Mouse (Mus musculus): ENCODE data around the gene Stil. TPM values are rescaled to one million over a fixed set of nuclear protein-coding genes. Genes with fewer than 3 reads are reported as not detected.
A peak's percentile ranks its signal among the peaks of the same experiment; 100 is the strongest.
"Not testable (repeated sequence)": the region's sequence is repeated elsewhere in the genome, so short reads cannot be mapped to it uniquely, and the experiment has no call there.

The Stil gene
- polyA plus RNA-seq (2015; fragmentation: Nextera tagmentation; extraction: Ambion mirVana): 2.0 and 2.1 TPM in 2 replicates

DNA sequence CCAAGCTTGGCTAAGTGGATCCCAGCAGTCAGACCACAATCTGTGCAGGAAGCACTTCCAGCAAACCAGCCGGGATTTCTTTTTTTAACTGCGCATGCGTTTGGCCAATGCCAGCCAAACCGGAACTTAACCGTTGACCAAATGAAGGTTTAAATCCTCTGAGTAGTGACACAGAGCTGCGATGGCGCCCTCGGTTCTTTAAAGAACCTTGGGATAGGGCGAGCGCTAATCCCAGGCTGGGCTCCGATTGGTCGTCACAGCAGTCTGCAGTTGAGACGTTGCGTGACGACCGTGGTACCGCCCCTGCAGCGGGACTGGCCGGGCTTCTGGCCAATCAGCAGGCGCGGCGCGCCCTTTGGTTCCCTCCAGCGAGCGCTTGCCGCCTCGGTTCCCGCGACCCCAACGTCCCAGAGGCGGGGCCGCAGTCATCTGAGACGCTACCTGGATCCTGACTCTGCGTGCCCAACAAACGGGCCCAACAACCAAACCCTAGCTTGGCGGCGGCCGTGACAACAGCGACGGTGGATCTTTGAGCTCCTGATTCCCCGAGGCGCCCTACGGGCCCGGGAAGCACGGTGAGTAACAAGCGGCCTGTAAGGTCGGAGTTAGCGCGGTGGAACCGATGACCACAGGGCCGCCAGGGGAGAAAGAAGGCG is at the start of gene Stil:
Gene Stil, plus strand, starts transcription at position 387 of the 656 bp plus-strand sequence.
- Histone ChIP-seq H3K9me3 (replicated peaks; ENCODE audit: control insufficient read depth, low read length, poor library complexity, severe bottlenecking) (no peaks in the 10 kb centered on the region), H3K27ac (ENCODE audit: low read length) (peak within 1 kb of the TSS; percentile 82), H3K4me3 (ENCODE audit: low read depth, low read length) (peak within 1 kb of the TSS; percentile 59), H3K4me2 (ENCODE audit: low read length) (peak within 1 kb of the TSS; percentile 85), H3K27me3 (ENCODE audit: control insufficient read depth, insufficient read depth, low read depth, low read length) (no peaks in the 10 kb centered on the region), H3K4me1 (ENCODE audit: control insufficient read depth, insufficient read depth, low read length) (peaks cover 5% of the 10 kb centered on the region; the same call in 1 of the 2 replicates), H3K9ac (ENCODE audit: low read depth, low read length) (peak within 1 kb of the TSS; percentile 74), H3K36me3 (ENCODE audit: control insufficient read depth, insufficient read depth, low read length) (no peaks in the 10 kb centered on the region)
- peak; percentile 100 for ATAC-seq
- WGBS: under 1% methylated on average over 52 of the region's 52 CpGs

DNA sequence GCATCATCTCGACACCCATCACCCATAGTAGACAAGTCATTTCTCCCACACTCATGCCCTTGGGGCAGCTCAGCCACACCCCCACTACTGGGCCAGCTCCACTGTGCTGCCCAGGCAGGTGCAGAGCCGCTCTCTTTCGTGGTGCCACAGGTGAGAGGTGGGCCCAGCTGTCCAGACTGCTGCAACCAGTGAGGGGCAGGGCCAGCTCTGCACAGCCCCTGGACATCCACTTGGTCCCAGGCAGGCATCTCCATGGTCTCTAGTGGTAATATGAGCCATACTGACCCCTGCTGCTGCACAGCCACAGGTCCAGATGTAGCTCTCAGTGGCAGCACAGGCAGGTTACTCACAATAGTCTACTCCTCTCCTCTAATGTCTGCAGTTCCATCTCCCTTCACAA is 46.8 kb upstream of the Stil start:
- no peak overlapping the region for H3K27ac ChIP-seq (ENCODE audit: low read length)
- no peaks in the 10 kb centered on the region for H3K4me1 ChIP-seq (ENCODE audit: control insufficient read depth, insufficient read depth, low read length)
- no peak overlapping the region for H3K4me3 ChIP-seq (ENCODE audit: low read depth, low read length)
- no peaks in the 10 kb centered on the region for H3K36me3 ChIP-seq (ENCODE audit: control insufficient read depth, insufficient read depth, low read length)
- WGBS: 83% methylated on average over 3 of the region's 3 CpGs
- ATAC-seq: peak; percentile 65
- H3K27me3 ChIP-seq (ENCODE audit: control insufficient read depth, insufficient read depth, low read depth, low read length): no peaks in the 10 kb centered on the region
- H3K9ac ChIP-seq (ENCODE audit: low read depth, low read length): no peak overlapping the region
- no peak overlapping the region for H3K4me2 ChIP-seq (ENCODE audit: low read length)
- H3K9me3 ChIP-seq (replicated peaks; ENCODE audit: control insufficient read depth, low read length, poor library complexity, severe bottlenecking): no peaks in the 10 kb centered on the region

GRCm38 (mm10) chr4:114957403-114957802 is 42.6 kb upstream of the Stil start:
- Histone ChIP-seq H3K4me2 (ENCODE audit: low read length) (no peak overlapping the region), H3K27ac (ENCODE audit: low read length) (no peak overlapping the region), H3K27me3 (ENCODE audit: control insufficient read depth, insufficient read depth, low read depth, low read length) (no peaks in the 10 kb centered on the region), H3K4me1 (ENCODE audit: control insufficient read depth, insufficient read depth, low read length) (no peaks in the 10 kb centered on the region), H3K9me3 (replicated peaks; ENCODE audit: control insufficient read depth, low read length, poor library complexity, severe bottlenecking) (no peaks in the 10 kb centered on the region), H3K9ac (ENCODE audit: low read depth, low read length) (no peak overlapping the region), H3K4me3 (ENCODE audit: low read depth, low read length) (no peak overlapping the region), H3K36me3 (ENCODE audit: control insufficient read depth, insufficient read depth, low read length) (0 out of 2 replicates have a peak, but pooled peaks cover 3% of the 10 kb centered on the region)
- ATAC-seq: no peak

DNA sequence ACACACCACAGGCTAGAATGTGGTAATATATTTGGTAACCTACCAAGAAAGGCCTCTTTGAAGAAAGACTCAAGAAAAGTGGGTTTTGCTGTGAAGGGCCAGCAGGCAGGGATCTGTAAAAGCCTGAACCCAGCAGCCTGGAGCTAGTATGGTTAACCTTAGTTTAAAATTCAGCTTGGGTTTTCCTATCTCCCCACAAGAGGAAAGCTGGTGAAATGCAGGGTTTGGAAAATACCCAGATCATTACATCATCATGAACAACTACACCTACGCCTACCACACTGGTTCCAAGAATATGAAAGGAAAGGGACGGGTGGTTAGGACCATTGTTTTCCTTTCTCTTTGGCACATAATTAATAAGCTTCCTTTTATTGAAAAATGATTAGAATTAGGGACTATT is 41.7 kb upstream of the Stil start:
- H3K27ac ChIP-seq (ENCODE audit: low read length): no peak overlapping the region
- H3K4me1 ChIP-seq (ENCODE audit: control insufficient read depth, insufficient read depth, low read length): no peaks in the 10 kb centered on the region
- ATAC-seq: no peak
- H3K27me3 ChIP-seq (ENCODE audit: control insufficient read depth, insufficient read depth, low read depth, low read length): no peaks in the 10 kb centered on the region
- H3K9ac ChIP-seq (ENCODE audit: low read depth, low read length): no peak overlapping the region
- H3K4me2 ChIP-seq (ENCODE audit: low read length): no peak overlapping the region
- peaks cover 8% of the 10 kb centered on the region; the same call in 1 of the 2 replicates for H3K36me3 ChIP-seq (ENCODE audit: control insufficient read depth, insufficient read depth, low read length)
- no peak overlapping the region for H3K4me3 ChIP-seq (ENCODE audit: low read depth, low read length)
- H3K9me3 ChIP-seq (replicated peaks; ENCODE audit: control insufficient read depth, low read length, poor library complexity, severe bottlenecking): no peaks in the 10 kb centered on the region
- 91% methylated on average over 2 of the region's 2 CpGs for WGBS

- WGBS: 91% methylated on average over 4 of the region's 4 CpGs
- no peaks in the 10 kb centered on the region for H3K4me1 ChIP-seq (ENCODE audit: control insufficient read depth, insufficient read depth, low read length)
- no peak overlapping the region for H3K9ac ChIP-seq (ENCODE audit: low read depth, low read length)
- H3K9me3 ChIP-seq (replicated peaks; ENCODE audit: control insufficient read depth, low read length, poor library complexity, severe bottlenecking): no peaks in the 10 kb centered on the region
- no peak overlapping the region for H3K4me3 ChIP-seq (ENCODE audit: low read depth, low read length)
- peaks cover 8% of the 10 kb centered on the region; the same call in 1 of the 2 replicates for H3K36me3 ChIP-seq (ENCODE audit: control insufficient read depth, insufficient read depth, low read length)
- H3K27me3 ChIP-seq (ENCODE audit: control insufficient read depth, insufficient read depth, low read depth, low read length): no peaks in the 10 kb centered on the region
- ATAC-seq: no peak
- H3K4me2 ChIP-seq (ENCODE audit: low read length): no peak overlapping the region
- no peak overlapping the region for H3K27ac ChIP-seq (ENCODE audit: low read length)
Observed at GRCm38 (mm10) chr4:114958786-114959185, 41.2 kb upstream of the Stil start.

DNA sequence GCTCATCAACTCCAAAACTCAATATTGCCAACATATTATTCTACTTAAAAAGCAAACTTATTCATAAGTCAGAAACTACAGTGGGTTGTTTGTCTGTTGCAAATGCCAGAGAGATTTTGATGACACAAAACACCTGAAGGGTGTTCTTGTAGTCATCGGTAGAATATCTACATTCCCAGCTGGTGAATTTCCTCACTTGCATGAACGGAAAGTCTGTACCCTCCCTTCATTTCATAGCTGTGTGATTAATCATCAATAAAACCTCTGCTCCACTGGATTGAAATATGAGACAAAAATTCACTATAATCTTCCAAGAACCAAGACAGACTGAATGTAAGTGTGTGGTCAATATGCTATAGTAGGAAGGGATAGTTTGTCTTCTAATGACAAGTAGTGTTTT is 40.4 kb upstream of the Stil start:
- H3K9ac ChIP-seq (ENCODE audit: low read depth, low read length): no peak overlapping the region
- no peak overlapping the region for H3K4me3 ChIP-seq (ENCODE audit: low read depth, low read length)
- no peaks in the 10 kb centered on the region for H3K9me3 ChIP-seq (replicated peaks; ENCODE audit: control insufficient read depth, low read length, poor library complexity, severe bottlenecking)
- no peaks in the 10 kb centered on the region for H3K27me3 ChIP-seq (ENCODE audit: control insufficient read depth, insufficient read depth, low read depth, low read length)
- H3K27ac ChIP-seq (ENCODE audit: low read length): no peak overlapping the region
- H3K4me2 ChIP-seq (ENCODE audit: low read length): no peak overlapping the region
- H3K36me3 ChIP-seq (ENCODE audit: control insufficient read depth, insufficient read depth, low read length): peaks cover 8% of the 10 kb centered on the region
- no peaks in the 10 kb centered on the region for H3K4me1 ChIP-seq (ENCODE audit: control insufficient read depth, insufficient read depth, low read length)
- no peak for ATAC-seq
- 97% methylated on average over 2 of the region's 2 CpGs for WGBS

GRCm38 (mm10) chr4:114960881-114961280 is 39.1 kb upstream of the Stil start:
- H3K4me2 ChIP-seq (ENCODE audit: low read length); ATAC-seq; H3K9me3 ChIP-seq (replicated peaks; ENCODE audit: control insufficient read depth, low read length, poor library complexity, severe bottlenecking); H3K9ac ChIP-seq (ENCODE audit: low read depth, low read length); H3K4me1 ChIP-seq (ENCODE audit: control insufficient read depth, insufficient read depth, low read length); H3K4me3 ChIP-seq (ENCODE audit: low read depth, low read length); H3K27me3 ChIP-seq (ENCODE audit: control insufficient read depth, insufficient read depth, low read depth, low read length); H3K27ac ChIP-seq (ENCODE audit: low read length): not testable (repeated sequence)
- 92% methylated on average over 2 of the region's 2 CpGs for WGBS
- peaks cover 13% of the 10 kb centered on the region for H3K36me3 ChIP-seq (ENCODE audit: control insufficient read depth, insufficient read depth, low read length)

DNA sequence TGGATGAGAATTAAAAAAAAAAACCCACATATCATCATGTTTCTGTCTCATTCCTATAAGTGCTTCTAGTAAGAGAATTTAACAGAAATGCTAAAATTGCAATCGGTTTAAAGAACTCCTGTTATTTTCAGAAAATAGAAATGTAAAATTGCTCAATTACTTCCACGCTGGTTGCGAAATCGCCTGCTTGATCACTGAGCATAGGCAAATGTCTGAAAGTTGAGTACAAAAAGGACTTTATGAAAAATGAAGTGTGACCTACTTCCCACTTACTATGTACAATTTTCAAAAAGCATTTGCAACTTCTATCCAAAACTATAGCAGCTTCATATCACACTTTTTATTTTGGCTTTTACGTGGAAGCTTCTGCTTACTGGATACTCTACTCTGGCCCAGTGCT is 29.2 kb upstream of the Stil start:
- no peak overlapping the region for H3K9ac ChIP-seq (ENCODE audit: low read depth, low read length)
- H3K4me1 ChIP-seq (ENCODE audit: control insufficient read depth, insufficient read depth, low read length): no peaks in the 10 kb centered on the region
- H3K9me3 ChIP-seq (replicated peaks; ENCODE audit: control insufficient read depth, low read length, poor library complexity, severe bottlenecking): no peaks in the 10 kb centered on the region
- no peak overlapping the region for H3K27ac ChIP-seq (ENCODE audit: low read length)
- H3K36me3 ChIP-seq (ENCODE audit: control insufficient read depth, insufficient read depth, low read length): peaks cover 11% of the 10 kb centered on the region; the same call in 1 of the 2 replicates
- 94% methylated on average over 5 of the region's 5 CpGs for WGBS
- ATAC-seq: no peak
- H3K4me3 ChIP-seq (ENCODE audit: low read depth, low read length): no peak overlapping the region
- H3K4me2 ChIP-seq (ENCODE audit: low read length): no peak overlapping the region
- H3K27me3 ChIP-seq (ENCODE audit: control insufficient read depth, insufficient read depth, low read depth, low read length): no peaks in the 10 kb centered on the region

- Histone ChIP-seq H3K4me3 (ENCODE audit: low read depth, low read length) (no peak overlapping the region), H3K4me1 (ENCODE audit: control insufficient read depth, insufficient read depth, low read length) (no peaks in the 10 kb centered on the region), H3K36me3 (ENCODE audit: control insufficient read depth, insufficient read depth, low read length) (no peaks in the 10 kb centered on the region), H3K4me2 (ENCODE audit: low read length) (no peak overlapping the region), H3K9ac (ENCODE audit: low read depth, low read length) (no peak overlapping the region), H3K9me3 (replicated peaks; ENCODE audit: control insufficient read depth, low read length, poor library complexity, severe bottlenecking) (no peaks in the 10 kb centered on the region), H3K27me3 (ENCODE audit: control insufficient read depth, insufficient read depth, low read depth, low read length) (no peaks in the 10 kb centered on the region), H3K27ac (ENCODE audit: low read length) (no peak overlapping the region)
- whole genome bisulfite sequencing: 100% methylated on average over 1 of the region's 1 CpGs
- ATAC-seq: no peak
Observed at GRCm38 (mm10) chr4:114973229-114973740, 26.7 kb upstream of the Stil start.
